Mouse (Mus musculus) right cerebral cortex, postnatal 4 days (tissue): ENCODE results near the gene Rrp36.
A peak's percentile ranks its signal among the peaks of the same experiment; 100 is the strongest.

ENCODE experiments used
- DNase-seq: peaks from one replicate; pipeline ENCODE4 v3.0.0-alpha.2; 2022

Gene Rrp36

DNA sequence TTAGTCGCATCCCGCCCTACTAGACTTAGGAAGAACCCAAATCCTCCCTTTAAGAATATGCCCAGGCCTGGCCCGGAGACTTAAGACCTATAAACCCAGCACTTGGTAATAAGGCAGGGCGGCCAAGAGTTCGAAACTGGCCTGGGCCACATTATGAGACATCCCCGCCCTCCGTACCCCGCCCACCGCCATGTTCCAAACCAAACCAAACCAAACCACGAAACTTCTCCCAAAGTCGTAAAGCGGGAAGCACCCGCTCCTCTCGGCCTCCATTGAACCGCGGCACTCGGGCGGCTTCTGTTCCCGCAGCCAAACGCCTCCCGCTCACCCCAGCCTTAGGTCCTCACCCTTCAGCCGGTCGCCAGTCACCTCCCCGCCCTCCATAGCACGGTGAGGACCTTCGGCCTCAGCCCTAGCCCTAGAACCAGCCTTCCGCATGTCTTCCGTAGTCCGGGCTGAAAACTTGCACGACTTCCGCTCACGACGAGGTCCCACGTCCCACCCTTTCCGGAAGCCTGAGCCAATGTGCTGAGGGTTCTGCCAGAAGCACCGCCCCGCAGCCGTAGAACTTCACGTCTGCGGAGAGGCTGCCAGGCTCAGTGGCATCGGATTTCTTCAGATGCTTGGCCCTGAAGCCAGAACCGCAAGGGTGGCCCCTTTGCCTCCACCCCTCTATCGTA is at the start of gene Rrp36:
Gene Rrp36 (minus strand): TSS at position 503 of the 680 bp plus-strand sequence.
- peak; percentile 85 for DNase-seq

DNA sequence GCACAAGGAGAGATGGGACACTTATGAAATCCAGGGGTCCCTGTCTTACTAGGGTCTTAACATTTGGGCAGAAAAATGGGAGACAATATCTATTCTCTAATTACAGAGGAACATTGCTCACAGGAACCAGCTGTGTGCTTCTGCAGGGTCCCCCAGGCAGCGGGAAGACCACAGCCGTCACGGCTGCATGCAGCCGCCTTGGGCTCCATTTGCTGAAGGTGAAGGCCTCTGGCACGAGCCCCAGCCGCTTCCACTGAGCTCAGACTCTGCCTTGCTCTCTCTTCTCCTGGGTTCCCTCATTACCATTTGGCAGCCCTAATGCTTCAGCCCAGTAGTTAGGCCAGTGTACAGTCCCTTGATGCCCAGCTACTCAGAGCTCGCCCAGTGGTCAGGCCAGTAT is 46.9 kb upstream of the Rrp36 start:
- DNase-seq: no peak

DNA sequence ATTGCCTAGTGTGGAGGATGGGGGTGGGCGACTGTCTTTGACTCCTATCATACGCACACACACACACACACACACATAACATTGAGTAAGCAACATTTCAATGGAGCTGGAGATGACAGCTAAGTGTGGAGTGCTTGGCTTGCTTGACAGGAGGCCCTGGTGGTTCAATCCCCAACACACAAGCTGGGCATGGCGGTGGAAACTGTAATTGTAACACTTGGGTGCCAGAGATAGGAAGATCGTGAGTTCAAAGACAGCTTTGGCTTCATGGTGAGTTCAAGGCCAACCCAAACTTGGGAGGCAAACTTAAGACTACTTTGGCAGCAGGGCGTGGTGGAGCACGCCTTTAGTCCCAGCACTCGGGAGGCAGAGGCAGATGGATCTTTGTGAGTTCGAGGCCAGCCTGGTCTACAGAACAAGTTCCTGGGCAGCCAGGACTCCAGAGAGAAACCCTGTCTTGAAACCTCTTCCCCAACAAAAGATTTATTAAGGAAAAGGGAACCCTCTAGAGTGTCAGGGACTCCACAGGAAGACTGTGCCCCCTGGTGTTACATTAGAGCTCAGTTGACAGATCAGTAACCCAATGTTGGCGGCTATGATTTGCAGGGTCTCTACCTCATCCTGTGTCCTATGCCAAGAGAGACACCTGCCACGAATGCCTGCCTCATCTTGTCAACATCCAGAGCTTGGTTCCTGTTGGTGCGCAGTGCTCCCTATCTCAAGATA is 40.8 kb upstream of the Rrp36 start:
- DNase-seq: no peak

DNA sequence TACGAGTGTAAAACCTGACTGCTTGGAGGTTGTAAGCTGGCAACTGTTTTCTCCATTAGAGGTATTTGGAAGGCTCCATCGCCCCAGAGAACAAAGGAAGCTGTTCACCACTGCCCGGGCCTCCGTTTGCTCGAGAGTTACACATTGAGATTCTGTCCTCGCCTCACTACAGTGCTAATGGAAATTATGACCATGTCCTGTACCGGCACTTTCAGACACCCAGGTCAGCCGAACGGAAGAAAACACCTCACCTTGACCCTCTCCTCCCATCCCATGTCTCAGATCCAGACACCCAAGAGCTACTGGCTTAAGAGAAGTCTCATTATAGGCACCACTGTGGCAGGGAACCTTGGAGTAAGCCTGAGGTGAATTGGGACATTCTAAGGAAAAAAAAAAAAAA is 39.7 kb upstream of the Rrp36 start:
- no peak for DNase-seq

DNA sequence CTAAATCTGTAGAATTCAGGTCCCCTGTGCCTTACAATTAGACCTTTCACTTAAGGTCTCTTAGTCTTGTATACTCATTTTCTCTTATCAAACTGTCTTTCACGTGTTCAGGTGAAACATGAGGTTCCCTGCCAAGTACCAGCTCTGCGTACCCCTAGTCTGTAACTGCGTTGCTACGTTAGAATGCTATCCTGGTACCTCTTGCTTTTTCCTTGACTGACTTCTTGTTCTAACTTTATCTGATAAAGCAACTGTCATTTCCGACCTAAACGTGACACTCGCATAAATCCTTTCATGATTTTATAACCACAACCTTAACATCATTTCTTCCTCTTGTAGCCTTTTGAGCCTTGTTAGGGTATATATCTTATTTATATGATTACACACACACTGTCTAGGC is 38.3 kb upstream of the Rrp36 start:
- no peak for DNase-seq

DNA sequence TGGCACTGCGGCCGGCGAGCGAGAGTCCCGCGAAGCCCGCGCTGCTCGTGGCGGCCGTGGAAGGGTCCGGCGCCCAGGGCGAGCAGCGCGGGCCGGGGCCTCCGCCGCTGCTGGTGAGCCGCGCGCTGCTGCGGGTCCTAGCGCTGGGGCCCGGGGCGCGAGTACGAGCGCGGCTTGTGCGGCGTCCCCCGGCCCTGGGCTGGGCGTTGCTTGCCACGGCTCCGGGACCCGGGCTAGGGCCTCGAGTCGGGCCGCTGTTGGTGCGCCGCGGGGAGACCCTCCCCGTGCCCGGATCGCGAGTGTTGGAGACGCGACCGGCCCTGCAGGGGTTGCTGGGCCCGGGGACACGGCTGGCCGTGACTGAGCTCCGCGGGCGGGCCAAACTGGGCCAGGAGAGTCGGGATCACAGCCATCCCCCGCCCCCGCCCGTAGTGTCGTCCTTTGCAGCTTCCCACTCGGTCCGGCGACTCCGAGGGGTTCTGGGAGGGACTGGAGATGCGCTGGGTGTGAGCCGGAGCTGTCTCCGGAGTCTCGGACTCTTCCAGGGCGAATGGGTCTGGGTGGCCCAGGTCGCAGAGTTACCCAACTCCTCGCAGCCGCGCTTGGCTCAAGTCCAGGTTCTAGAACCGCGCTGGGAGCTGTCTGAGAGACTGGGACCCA is 37.6 kb upstream of the Rrp36 start:
- DNase-seq: peak; percentile 52

DNA sequence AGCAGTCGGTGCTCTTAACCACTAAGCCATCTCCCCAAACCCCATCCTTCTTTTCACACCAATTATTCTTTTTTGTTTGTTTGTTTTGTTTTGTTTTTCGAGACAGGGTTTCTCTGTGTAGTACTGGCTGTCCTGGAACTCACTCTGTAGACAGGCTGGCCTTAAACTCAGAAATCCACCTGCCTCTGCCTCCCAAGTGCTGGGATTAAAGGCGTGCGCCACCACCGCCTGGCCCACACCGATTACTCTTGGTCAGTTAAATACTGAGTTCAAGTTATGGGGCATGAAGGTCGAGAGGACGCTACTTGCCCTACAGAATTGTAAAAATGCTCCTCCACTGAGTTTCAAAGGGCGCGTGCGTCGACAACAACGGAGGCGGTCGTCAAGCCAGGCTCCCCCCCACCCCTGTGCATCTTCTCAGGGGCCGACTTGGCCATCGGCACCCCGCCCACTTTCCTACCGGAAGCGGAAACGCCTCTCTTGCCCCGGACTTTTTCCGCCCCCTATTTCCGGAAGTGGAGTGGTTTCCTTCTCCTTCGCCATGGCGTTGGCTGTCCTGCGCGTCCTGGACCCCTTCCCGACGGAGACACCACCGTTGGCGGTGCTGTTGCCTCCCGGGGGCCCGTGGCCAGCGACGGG is 36.9 kb upstream of the Rrp36 start, which contains the start of gene Pex6:
Gene Pex6 (plus strand): TSS at position 505 of the 639 bp plus-strand sequence.
- peak; percentile 95 for DNase-seq

DNA sequence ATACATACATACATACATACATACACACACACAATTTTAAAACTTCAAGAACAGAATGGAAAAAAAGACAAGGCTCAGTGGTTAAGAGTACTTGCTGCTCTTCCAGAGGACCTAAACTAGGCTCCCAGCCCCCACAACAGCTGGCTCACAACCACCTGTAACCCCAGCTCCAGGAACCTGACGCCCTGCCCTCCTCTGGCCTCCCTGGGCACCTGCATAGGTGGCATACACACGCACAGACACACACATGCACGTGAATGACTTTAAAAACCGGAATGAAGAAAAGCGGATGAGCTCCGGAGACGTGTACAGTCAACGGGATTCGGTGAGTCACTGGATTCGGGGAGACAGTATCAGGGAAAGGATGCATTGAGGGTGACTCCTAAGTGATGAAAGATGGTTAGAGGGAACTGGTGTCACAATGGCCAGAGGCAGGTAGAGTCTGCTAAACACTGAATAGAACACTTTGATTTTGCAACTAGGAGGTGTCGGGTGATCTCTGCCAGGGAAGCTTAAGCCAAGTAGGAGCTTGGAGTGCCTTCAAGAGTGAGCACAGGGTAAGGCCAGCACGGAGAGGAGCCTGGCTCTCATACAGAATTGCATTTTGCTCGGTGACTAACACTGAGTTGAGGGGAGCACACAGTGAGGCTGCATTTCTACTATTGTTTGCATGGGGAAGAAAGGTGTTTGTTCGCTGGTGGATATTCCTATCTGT is 32.4 kb upstream of the Rrp36 start:
- DNase-seq: no peak

DNA sequence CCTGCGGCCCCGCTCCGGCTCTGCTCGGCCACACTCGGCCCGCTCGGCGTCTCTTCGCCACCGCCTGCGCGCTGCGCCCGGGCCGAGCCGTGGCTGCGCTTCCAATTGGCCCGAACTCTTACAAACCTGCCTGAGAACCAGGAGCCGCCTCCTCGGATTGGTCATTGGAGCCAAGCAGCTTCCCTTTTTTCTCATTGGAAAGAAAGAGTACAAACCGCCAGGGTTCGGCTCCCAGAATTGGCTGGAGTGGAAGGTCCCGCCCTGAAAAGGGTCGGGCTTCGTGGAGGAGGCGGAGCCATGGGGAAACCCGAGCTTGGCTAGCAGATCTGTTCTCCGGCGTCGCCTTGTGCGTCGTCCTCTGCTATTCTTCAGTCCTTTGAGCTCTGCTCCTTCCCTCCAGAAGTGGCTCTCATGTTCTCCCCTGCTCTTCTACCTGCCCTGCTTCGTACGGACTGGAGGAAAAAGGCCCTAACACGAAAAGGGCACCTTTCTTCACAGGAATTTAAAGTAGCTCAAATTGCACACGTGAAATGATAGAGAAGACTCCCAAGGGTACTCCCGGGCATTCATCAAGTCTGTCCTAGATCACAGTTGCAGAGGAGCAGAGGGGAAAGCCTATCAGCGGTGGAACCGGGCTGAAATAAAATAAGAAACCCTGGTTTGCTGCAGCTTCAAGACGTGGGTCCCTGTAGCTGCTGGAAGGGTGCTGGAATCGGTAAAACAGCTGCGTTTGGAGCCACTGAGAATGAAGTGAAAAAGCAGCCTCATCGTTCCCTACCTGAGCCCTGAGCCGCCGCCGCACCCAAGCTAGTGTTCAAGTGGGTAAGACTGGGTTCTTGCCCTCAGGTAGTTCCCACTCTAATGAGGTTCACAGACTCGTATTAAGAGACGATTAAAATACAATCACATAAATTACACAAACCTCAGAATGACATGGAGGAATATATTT is 31.0 kb upstream of the Rrp36 start, which contains the start of gene Ppp2r5d:
Gene Ppp2r5d (minus strand): TSS at position 225 of the 949 bp plus-strand sequence.
- peak; percentile 86 for DNase-seq

DNA sequence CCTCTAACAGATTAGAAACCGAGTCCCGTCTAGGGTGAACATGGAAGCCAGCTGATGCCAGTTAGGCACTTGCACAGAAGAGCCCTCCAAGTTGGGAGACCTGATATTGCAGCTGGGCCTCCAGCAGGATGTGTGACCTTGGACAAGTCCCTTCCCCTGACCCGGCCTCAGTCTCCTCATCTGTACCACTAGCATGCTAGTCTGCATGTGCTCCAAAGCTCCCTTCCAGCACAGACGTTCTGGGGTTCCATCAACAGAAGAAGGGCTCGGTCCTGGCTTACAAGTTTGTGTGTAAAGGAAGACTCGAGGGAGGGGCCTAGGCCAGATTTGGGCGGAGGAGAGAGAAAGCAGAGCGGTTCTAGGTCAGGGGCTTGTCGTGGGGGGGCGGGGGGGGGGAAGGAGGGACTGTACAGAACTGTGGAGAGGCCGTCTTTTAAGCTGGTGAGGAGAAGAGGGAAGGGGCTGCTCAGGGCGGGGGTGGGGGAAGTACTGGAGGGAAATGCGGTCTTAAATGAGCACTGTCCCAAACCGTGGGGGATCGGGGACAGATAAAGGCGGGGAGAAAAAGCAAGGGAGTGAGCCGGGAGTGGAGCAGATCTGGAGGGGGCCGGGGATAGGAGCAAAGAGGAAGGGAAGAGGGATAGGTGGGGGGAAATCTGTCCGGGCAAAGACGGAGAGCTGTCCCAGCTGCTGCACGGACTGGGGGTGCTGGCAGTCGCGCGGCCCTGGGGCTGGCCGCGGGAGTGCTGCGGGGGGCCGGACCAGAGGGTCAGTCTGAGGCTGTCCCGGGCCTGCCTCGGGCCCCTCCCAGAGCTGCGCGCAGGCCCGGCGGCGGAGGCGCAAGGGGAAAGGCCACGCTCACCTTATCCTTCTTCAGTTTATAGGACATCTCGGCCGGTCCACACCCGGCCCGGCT is 30.1 kb upstream of the Rrp36 start:
- no peak for DNase-seq

DNA sequence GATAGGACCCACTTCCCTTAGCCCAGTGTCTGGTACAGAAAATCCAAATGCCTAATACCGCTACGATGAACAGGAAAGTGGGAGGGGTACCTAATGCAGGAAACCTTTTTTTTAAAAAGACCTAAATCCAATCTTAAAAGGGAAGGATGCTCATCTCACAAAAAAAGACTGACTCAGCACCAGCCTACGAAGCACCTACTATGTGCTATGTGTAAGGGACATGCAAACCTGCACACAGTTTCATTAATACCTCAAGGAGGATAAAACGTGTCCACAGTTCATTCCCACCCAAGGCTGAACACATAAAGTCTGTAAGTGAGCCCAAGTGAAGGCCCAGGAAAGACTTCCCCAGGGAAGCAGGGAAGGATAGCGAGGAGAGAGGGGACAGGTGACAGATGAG is 28.4 kb upstream of the Rrp36 start:
- no peak for DNase-seq

DNA sequence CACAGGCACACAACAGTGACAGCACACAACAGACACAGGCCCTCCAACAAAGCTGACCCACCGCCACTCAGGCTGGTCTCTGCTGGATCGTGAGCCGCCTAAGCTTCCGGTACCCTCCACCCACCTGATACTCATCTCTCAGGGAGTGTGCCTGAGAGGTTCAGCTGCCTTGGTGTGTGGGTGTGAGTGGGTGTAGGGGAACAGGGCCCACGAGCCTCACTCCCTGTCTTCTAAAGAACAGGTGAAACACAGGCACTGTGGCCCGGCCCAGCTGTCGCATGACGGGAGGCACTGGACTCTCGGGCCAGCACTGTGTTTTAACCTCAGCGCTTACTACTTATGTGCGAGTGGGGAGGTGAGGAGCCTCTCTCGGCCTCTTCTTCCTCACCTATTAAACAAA is 27.9 kb upstream of the Rrp36 start:
- no peak for DNase-seq

DNA sequence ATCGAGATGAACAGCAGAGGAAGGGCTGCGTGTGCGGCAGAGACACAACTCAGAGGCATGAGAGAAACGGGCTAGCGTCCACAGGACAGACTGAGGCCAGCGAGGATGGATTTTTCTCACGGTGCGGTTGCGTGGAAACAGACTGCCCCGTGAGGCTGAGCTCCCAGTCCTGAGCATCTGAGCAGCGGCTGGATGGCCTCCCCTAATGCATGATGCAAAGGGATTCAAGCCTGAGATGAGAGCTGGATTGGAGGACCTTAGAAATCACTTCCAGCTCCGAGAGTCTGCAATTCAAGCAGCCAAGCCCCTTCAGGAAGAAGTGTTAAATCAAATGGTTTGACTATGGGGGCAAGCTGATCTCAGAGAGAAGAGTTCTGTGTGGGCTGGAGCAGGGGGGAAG is 27.3 kb upstream of the Rrp36 start:
- no peak for DNase-seq

DNA sequence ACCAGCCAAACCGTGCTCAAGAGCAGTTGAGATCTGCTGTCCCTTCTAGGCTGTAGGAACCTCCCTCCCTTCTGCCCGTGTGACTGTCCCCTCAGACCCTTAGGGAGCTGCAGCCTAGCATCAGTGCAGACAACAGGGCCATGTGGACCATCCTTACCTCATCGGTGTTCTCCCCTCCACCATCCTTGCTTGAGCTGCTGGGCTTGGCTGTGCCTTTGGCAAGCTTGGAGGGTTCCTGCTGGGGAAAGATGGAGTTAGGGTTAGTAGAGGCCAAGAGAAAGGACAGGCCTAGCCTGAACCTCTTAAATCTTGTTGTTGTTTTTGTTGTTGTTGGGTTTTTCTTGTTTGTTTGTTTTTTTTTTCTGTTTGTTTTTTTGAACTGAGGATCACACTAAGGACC is 25.8 kb upstream of the Rrp36 start:
- DNase-seq: no peak

DNA sequence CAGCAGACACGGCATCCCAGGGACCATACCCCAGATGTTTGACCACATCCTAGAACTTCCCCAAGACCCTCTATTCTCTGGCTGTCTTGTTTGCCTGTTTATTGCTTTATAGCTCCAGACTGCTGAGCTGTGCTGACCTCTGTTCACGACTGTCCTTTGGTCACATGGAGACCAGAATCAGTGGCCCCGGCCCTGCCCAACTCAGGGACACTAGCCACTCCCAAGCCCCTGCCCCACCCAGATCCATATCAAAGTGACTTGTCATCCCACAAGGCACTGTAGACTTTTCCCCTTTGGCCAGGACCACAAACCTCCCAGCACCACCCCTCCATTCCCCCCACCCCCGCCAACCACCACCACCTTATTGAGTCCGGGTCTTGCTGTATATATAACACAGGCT is 25.1 kb upstream of the Rrp36 start:
- DNase-seq: no peak

DNA sequence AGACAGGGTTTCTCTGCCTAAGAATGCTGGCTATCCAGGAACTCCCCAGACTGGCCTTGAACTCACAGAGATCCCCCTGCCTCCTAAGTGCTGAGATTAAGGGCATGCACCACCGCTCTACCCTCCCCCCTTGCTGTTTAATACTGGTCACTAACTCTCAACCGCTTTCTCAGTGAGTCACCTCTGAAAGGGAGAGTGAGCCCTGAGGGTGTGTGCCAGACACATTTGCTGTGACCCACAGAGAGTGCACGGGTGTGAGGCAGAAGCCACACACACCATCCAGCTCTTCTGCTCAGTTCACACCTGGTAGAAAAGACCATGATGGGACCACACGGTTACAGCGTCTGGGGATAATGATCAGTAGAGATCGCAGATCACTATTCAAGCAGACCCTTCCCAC is 24.4 kb upstream of the Rrp36 start:
- no peak for DNase-seq

DNA sequence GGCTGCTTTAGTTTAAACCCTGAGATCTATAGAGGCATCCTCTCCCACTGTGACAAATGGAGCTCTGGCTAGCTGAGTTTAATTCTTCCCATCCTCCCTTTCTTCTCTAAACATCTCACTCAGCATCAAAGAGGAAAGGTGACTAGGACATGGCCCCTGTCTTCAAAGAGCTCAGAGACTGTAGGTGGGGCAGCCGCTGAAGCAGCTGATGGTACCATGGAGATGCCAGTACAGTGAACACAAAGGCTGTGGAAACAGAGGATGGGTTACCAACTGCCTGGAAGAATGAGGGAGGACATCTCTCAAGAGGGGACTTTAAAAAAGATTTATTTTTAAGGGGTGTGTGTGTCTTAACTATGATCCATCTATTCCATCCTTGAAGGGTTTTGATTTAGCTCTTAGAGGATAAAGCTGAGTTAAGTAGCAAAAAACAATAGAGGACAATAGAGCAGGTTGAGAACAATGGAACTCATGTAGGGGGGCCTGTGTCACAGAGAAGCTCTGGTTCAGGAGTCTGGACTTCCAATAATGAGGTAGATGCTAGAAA is 20.4 kb upstream of the Rrp36 start:
- no peak for DNase-seq

DNA sequence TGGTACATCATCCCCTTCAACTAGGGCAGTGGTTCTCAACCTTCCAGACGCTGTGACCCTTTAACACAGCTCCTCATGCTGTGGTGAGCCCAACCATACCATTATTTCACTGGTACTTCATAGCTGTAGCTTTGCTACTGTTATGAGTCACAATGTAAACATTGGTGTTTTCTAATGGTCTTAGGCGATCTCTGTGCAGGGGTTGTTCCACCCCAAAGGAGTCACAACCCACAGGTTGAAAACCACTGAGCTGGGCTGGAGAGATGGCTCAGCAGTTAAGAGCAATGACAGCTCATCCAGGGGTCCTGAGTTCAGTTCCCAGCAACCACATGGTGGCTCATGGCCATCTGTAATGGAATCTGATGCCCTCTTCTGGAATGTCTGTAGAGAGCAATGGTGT is 17.2 kb upstream of the Rrp36 start:
- no peak for DNase-seq

DNA sequence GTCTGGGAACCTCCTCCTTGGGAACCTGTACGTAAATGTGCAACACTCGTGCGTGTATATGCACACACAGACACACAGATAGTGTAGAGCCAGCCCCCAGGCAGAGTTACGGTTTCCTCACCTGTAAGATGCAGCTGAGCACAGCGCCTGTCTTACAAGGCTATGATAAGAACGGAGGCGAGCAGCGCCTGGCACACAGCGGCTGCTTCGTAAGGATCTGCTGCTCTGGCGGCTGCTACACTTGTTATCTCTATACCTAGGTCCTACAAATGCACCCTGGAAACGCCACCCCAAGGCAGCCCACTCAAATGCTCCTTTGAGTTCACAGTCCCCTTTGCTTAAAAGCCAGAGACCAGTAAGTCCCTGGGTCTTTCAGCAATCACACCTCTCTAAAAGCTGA is 16.5 kb upstream of the Rrp36 start:
- no peak for DNase-seq

DNA sequence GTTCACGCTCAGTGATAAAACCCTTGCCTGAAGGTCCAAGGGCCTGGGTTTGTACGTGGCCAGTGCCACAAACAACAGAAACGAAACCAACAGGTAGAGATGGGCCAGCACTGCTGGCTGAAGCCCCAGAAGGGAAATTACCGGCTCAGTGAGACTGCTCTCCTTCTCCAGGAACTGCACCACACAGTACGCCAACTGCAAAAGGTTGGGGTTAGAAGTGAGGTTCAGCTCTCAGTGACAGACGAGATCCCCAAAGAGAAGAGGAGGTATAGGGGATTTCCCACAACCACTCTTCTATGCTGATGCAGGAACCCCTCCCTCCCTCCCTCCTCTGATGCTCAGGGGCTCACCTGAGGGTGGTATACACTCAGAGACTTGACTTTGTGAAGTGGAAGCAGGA is 11.8 kb upstream of the Rrp36 start:
- DNase-seq: no peak
